Mouse (Mus musculus) heart, adult 11 months (tissue): ENCODE results near the gene Cacna2d2.

Experiments
- DNase-seq: peaks from one replicate; pipeline ENCODE4 v3.0.0; 2022

Gene Cacna2d2

DNA sequence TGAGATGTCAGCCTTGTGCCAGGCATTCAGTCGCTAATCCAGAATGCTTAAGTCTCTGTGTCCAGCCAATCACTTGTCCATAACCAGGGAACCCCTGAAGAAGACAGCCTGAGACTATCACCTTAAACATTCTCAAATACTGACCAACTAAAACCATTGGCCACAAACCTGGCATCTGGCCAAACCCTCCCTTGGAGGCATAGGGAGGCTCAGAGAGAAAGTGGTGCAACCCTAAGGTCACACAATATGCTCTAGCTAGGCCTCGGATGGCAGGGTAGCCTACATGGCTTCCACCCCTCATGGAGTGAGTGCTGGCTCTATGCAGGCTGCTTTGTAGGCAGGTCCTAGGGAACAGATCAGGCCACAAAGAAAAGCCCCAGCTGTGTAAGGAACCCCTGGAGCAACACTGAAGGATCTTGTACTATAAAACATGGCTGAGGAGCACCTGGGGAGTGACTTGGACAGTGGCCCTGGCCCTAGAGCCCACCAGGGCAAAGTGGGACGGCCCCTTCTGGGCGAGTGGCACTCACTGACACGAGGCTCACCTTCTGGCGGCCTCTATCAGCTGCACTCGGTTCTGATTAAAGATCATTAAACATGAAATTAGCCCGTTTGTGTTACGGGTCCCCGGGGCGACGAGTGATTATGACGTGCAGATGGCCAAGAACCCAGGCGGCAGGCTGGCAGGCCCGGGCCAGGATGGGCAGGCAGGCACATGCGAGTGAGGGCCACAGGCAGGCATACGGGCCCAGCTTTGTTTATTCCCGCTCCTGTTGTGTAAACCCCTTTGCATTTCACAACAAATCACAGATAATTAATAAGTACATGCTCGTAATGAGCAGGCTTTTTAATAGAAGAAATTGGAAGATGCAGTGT, 105.5 kb downstream of the Cacna2d2 start:
- peak; percentile 89 for DNase-seq

DNA sequence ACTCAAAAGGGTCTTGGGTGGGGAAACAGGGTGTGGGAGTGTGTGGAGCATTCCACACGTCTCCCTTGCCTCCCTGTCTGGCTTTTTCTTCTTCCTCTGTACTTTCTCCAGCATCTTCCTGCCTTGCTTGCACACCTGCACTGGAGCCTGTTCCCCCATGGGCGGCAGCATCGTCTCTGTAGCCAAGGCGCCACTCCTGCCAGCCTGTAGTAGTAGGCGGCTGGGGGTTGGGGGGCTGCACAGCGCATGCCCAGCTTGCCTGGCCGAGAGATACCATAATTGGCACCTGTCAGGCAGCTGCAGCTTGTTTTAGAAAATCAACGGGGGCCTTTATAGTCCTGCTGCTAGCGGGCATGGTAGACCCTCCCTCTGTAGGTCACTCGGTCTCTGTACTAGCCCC, 108.9 kb downstream of the Cacna2d2 start:
- no peak for DNase-seq

DNA sequence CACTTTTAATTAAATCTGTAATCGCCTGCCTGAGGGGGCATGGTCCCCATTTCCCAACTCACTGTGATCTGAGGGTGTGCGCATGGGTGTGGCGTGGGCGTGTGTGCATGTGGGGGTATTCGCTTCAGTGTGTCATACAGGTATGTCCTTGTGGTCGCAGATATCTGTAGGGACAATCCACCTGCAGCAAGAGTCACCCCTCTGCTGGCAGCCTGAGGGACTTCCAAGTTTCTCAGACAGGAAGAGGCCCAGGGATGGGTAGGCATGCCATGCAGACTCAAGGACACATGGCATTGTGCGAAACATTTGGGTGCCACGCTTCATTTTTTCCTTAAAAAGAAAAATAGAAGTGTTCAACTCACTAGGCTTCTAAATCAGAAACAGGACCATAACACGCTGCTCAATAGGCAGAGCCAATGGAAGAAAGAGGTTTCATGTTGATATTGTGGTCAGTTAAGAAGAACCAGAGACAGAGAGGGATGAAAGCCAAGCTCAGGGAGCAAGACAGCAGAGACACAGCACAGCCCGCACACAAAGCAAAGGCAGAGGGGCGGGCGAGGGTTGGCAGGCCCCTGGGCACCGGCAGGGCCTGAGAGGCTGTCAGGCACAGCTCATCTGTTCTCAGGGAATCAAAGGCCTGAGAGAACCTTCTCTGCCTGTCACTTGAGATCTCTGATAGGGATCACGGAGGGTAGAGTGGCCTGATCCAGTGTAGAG, 111.1 kb downstream of the Cacna2d2 start:
- no peak for DNase-seq

DNA sequence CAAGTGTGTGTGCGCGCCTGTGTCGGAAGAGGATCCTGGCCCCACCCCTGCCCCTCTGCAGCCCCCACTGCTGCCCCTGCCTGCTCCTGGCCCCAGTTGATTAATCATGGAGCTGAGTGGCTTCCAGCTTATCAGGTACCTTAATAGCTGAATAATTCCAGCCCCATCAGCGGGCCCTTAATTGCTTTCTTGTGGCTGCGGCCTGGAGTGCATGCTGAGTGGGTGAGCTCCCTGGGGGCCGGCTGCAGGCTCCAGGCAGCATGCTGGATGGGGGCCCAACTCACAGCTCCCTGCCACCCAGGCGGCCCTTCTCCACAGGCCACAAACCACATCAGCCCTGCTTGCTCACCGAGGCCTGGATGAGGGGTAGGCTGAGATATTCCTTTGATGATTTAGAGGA, 112.0 kb downstream of the Cacna2d2 start:
- DNase-seq: no peak

DNA sequence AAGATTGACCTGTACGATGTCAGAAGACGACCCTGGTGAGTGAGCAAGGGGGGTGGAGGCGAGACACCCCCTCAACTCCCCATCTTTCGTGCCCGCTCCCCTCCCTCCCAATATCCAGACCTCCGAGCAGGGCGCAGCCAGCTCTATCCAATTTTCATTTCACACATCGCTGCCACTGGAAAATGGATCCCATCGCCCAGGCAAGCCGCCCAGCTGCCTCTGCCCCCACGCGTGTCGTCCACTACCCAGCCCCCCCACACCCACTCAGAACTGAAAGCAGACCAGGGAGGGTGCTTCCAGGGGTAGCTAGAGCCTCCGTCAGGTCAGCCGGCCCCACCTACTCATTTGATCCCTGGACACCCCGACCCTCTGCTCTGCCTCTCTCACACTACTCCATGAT, 112.9 kb downstream of the Cacna2d2 start:
- no peak for DNase-seq

DNA sequence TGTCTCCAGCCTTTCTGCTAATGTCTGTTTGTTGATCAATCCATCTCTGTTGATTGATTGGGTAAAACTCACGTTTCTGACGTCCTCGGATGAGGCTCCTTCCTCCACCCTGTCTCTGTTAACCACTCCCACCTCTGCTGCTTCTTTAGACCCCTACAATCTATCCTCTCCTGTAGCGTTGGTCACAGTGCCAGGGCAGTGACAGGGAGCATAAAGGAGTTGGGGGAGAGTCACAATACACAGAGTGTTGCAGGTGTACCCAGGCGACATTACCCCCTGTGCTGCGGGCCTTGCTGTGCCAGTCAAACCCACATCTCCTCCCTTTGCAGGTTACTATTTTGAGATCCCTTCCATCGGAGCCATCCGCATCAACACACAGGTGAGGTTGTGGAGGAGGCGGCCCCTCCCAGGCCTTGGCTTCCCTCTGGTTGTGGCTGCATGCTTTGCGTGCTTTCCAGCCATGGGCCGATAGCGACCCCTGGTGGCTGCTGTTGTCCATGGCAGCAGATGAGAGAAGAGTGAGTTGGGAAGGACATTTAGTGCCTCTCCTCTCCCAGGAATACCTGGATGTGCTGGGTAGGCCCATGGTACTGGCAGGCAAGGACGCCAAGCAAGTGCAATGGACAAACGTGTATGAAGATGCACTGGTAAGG, 115.0 kb downstream of the Cacna2d2 start:
- peak; percentile 93 for DNase-seq

DNA sequence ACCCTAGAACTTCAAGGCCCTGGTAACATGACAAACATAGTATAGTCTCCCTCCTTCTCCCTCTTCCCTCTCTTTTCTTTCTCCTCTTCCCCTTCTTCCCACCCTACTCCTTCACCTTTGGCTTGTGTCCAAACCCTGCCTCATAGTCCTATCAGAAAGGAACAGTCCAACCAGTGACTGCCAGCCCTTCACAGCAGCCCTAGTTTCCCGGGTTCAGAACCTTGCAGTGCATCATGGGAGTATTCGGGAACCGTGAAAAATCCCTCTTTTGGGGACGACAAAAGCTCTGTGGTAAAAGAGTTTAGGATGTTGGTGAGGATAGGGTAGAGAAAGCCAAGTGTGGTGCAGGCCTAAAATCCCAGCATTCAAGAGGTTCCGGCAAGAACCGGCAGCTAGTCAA, 120.9 kb downstream of the Cacna2d2 start:
- DNase-seq: no peak

DNA sequence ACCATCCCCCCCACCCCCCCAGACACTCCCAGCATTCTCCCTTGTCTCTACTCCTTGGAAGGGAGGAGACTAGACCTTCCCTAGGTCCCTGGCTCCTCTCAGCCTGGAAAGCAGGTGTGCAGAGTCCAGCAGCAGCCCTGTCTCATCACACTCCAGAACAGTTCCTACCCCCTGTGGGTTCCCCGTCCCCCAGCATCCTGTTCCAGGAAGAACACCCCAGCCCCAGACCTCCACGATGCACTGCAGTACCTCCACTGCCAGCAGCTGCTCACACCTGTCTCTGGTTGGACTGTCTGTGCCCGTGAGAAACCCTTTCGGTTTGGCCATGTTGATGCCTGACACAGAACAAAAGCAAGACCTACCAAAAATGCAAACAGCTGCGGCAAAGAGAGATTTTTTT, 121.8 kb downstream of the Cacna2d2 start:
- no peak for DNase-seq

DNA sequence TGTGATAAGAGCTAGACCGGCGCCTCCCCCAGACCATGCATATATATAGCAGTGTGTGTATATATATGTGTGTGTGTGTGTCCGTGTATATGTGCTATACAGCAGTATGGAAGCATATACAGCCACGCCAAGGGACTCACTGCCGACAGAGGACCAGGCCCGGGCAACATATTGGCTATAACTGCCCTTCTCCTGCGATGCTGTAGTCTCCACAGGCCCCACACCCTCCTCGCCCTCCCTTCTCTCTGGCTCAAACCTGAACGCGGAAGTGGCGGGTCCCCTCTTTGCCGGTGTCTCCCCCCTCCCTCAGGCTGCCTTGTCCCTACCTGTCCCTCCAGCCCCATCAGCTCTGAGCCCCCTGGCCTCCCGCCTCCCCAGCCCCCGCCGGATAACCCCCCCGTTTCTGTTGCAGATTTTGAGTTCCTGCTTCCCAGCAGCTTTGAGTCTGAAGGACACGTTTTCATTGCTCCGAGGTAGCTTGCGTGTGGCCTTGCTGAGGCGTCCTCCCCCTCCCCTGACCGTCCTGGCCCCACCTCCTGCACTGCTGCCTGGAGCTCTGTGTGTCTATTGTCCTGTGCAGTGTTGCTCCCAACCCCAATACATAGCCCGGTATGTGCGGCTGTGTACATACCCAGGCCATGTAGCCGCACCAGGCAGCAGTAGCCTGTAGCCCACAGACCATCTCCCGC, 122.4 kb downstream of the Cacna2d2 start:
- DNase-seq: no peak

DNA sequence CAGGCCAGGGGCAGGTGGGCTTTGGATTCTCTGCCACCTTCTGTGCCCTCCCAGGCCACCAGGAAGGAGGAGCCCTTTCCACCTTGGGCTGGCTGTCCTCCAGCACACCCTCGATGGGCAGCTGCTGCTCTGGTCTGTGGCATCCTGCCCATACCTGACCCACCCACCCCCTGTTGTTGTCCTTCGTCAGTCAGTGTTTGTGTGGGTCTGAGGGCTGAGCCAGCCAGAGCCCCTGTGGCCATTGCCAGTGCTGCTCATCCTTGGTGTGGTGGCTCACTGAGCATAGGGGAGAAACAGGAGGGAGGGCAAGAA, 122.9 kb downstream of the Cacna2d2 start:
- no peak for DNase-seq

DNA sequence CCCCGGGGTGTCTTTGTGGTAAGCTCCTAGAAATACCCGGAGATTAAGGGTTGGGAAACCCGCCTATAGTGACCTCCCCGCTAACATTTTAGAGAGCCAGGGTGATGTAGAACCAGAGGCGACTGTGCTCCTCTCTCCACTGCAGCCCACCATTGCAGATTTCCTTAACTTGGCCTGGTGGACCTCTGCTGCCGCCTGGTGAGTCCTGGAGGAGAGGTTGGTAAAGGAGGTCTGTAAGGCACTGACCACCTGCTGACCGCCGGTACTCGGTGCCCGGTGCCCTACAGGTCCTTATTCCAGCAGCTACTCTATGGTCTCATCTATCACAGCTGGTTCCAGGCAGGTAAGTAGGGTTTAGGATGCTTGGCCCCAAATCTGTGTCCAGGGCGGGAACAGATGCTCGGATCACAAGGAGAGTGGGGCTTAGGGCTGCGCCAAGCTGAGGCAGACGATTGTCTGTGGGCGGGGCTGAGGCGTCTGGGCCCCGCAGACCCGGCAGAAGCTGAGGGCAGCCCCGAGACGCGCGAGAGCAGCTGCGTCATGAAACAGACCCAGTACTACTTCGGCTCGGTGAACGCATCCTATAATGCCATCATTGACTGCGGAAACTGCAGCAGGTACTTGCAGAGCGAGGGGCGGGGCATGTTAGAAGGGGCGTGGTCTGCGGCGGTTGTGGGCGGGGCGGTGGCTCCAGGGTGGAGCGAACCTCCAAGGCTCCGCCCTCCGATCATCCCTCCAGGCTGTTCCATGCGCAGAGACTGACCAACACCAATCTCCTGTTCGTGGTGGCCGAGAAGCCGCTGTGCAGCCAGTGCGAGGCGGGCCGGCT, 127.0 kb downstream of the Cacna2d2 start:
- peak; percentile 93 for DNase-seq

DNA sequence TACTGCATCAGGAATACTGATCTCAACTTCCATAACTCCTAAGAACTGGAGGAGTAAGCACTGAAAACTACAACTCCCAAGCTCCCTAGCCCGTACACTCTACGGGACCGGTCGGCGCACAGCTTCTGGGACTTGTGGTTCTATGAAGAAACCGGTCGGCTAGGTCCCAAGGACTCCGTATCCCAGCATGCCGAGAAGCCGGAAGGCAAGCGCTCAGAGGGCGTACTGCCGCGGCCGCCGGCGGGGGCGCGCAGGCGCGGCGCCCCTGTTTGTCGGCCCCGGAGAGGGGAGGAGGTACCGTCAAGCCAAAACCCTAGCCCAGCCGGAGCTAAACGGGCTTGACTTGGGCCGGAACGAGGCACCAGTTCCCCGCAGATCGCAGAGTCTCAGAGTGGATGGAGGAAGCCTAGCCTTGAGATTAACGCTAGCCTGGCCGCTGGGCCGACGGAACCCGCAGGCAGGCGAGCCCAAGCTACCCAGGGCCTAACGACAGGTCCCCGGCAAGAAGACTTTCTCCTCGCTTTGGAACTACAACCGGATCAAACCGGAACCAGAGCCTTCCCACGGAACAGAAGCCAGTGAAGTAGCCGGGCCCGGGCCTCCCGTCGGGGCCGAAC, 134.5 kb downstream of the Cacna2d2 start, which contains the start of gene Tmem115:
Gene Tmem115, plus strand, starts transcription at position 155 of the 617 bp plus-strand sequence.
- peak; percentile 100 for DNase-seq

DNA sequence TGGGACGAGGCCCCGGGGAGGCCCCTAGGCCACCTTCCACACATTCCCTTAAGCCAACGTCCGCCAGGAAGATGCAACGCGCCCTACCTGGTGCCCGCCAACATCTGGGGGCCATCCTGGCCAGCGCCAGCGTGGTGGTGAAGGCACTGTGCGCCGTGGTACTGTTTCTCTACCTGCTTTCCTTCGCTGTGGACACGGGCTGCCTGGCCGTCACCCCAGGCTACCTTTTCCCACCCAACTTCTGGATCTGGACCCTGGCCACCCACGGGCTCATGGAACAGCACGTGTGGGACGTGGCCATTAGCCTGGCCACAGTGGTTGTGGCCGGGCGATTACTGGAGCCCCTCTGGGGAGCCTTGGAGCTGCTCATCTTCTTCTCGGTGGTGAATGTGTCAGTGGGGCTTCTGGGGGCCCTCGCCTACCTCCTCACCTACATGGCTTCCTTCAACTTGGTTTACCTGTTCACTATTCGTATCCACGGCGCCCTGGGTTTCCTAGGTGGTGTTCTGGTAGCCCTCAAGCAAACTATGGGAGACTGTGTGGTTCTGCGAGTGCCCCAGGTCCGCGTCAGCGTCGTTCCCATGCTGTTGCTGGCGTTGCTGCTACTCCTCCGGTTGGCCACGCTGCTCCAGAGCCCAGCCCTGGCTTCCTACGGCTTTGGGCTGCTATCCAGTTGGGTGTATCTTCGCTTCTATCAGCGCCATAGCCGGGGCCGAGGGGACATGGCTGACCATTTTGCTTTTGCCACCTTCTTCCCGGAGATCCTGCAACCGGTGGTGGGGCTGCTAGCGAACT, 135.2 kb downstream of the Cacna2d2 start:
- DNase-seq: peak; percentile 96

DNA sequence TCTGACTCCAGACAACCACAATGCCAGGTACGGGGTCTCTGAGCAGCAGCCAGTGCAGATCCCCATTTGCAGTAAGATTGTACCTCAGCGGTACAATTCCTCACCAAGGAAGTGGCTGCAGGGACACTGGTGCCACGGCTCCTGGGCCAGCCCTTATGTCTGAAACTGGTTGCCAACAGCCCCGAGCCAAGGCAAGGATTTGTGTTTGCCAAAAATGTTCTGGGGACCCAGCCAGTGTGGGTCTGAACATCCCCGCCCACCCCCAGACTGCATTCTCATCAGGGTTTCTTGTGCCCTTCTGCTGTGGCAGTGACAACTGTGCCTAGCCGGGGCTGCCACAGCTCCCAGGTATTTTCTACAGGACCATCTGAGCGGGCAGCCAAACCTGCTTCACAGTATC, 138.8 kb downstream of the Cacna2d2 start:
- peak; percentile 90 for DNase-seq

DNA sequence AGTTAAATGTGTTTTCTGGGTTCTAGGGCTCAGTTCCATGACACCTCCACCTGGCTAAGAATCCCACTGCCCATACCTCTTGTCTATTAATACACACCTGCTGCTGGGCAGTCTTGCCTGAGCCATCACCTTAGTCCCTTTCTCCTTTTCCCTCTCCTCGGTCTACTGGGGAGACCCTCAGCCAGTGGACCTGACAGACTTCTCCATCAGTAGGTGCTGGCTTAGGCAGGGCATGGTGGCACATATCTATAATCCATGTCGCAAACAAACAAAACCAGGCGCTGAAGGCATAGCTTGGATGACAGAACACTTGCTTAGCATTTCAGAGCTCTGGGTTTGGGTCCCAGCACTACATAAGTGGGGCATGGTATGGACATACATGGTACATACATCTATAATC, 139.3 kb downstream of the Cacna2d2 start:
- DNase-seq: peak; percentile 92

DNA sequence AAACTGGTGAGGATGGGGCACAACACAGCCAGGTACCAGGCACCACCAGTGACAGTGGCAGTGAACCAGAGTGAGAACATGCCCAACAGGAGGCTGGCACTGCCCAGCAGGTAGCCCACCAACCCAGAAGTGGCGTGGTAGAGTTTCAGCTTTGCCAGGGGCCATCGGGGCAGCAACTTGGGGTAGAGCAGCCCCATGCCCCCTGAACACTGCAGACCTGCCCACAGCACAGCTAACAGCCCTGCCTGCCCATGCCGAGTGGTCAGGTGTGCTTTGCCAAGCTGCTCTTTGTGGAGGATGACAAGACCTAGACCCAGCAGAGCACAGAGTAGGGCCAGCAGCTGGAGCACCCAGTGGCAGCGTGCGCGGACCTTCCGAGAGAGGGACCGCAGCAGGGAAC, 140.5 kb downstream of the Cacna2d2 start:
- peak; percentile 92 for DNase-seq

DNA sequence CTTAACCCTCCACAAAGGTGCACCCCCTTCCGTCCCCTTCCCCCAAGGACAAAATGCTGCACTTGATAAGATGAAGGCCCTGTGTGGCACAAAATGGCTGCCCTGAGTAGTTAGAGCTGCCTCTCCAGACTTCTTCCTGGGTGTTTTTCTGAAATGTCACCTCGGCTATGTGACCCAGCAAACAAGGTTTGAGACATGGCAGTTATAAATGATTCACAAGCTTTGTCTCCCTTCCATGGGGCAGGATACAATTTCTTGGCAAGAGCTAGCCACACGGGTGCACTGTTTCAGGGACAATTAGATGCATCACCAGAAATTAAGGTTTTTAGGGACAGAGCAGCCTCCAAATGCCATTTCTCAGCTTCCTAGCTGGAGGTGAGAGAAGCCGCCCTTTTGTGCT, 141.0 kb downstream of the Cacna2d2 start:
- peak; percentile 89 for DNase-seq

DNA sequence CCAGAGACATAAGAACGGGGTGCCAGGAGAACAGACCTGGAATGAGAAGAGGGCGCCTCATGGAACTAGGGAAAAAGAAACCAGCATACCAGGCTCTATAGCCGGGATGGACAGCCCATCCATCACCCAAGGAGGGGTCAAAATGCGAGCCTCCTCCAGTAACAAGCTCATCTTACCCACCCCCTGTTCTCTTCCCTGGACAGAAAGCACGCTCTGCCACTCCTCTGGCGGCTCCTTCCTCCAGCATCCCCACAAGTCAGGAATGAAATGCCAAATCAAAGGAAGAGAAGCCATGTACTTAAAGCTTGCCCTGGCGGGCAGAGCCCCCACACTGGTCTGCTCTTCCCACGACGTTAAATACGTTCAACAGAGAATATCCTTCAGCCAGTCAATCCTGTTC, 141.6 kb downstream of the Cacna2d2 start:
- peak; percentile 93 for DNase-seq

DNA sequence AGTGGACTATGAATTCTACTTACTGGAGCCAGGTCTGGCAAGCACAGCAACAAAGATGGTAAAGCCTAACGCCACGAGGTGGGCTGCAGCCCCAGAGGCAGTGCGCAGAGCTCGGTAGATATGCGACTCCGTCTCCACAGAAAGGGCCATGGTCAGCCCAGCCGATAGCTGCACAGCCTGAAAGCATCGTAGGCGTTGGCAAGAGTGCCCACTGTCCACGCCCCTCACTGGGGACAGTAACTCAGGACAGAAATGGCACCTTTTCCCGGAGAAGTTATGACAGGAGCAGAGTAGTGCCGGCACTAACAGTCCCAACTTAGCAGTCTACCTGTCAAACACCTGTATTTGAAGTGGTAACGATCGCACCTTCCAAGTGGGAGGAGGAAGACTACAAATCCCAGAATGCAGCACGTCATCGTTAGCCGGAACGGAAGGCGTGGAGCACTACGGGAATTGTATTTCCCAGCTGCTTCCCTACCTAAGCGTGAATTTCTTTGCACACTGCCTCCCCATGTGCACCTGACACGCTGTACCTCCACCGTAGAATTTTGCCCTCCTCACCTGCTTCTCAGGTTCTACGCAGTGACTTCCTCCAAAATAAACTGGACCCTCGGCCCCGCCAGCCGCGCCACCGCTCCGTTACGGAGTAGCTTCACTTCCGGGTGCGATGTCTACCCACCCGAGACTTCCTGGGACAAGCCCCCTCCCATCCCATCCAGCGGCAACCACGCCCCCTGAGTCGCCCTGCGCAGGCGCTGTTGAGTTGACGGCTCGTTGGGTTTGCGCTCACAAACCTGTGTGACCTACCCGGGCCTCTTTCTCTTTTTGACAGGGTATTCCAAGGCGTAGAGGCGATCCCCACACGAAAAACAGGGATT, 142.3 kb downstream of the Cacna2d2 start, which contains the start of the genes Cyb561d2 and Nprl2:
Gene Cyb561d2, minus strand, starts transcription at position 720 of the 878 bp plus-strand sequence.
Gene Nprl2, plus strand, starts transcription at position 753 of the 878 bp plus-strand sequence.
- DNase-seq: peak; percentile 99

DNA sequence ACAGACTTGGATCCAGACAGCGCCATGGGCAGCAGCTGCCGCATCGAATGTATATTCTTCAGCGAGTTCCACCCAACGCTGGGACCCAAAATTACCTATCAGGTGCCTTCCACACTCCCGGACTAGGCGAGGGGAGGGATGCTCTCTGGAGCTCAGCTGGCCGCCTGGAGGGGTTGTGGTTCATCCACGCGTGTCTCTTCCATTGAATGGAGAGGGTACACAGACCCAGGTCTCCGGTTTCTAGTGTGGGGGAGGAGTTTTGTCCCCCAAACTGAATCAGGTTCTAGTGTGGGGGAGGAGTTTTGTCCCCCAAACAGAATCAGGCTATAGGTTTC, 142.9 kb downstream of the Cacna2d2 start:
- no peak for DNase-seq
